In the genomic region with DNA sequence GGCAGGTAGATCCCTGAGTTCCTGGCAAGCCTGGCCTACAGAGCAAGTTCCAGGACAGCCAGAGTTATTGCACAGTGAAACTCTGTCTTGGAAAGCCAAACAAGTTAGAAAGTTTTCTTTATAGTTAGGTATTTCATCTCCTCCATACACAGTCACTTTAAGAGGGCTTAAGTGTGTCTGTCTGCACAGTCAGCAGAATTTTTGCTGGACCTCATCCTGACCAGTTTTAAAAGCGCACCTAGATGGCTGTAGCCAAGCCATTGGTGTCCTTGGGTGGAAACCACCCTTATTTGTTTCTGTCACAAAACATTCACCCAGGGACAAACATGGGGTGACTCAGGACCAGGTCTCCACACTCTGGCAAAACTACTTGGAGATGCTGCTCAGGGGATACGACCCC, we compare ENCODE assay signal across 9 mouse cellular contexts.
"Had no signal": no experiment of that assay in that cellular context is flagged by ENCODE, and none has a peak within 500 bp of the region (broad histone marks: within the 10 kb centered on the region; RNA-seq: fewer than 3 reads in every experiment).

No protein-coding gene starts in this region.

- H3K36me3 ChIP-seq: limb, embryonic 12.5 days; midbrain, embryonic 13.5 days; neural tube, embryonic 12.5 days had no signal

- H3K27me3 ChIP-seq: limb, embryonic 12.5 days; midbrain, embryonic 13.5 days; neural tube, embryonic 12.5 days had no signal

- H3K9me3 ChIP-seq: limb, embryonic 12.5 days; midbrain, embryonic 13.5 days; neural tube, embryonic 12.5 days had no signal

- H3K9ac ChIP-seq: limb, embryonic 12.5 days; liver, embryonic 14.5 days; midbrain, embryonic 13.5 days; neural tube, embryonic 12.5 days had no signal

- H3K27ac ChIP-seq: limb, embryonic 12.5 days; liver, embryonic 14.5 days; midbrain, embryonic 13.5 days; neural tube, embryonic 12.5 days had no signal

- ATAC-seq: inflammation-experienced regulatory T-cells, adult 6 months had no signal

- H3K4me3 ChIP-seq: limb, embryonic 12.5 days; midbrain, embryonic 13.5 days; neural tube, embryonic 12.5 days had no signal

- H3K4me2 ChIP-seq: limb, embryonic 12.5 days; midbrain, embryonic 13.5 days; neural tube, embryonic 12.5 days had no signal

- DNase-seq: lung, adult 2 months; right cerebral cortex, postnatal 4 days; spleen, adult 18-20 months; thymus, postnatal 4 days had no signal
